Mouse (Mus musculus): Measurements from ENCODE around the gene Gabarap. TPM values are rescaled to one million over a fixed set of nuclear protein-coding genes. Genes with fewer than 3 reads are reported as not detected.

Gabarap gene
- polyA plus RNA-seq (2014; fragmentation: Illumina TruSeq; extraction: RNeasy Lipid Tissue Mini Kit (QIAGEN cat#74804); ENCODE audit: low replicate concordance) = 558 TPM

GRCm38 (mm10) chr11:69990850-69991691 lies at the start of gene Gabarap:
Gabarap (plus strand) TSS chr11:69991143.

GRCm38 (mm10) chr11:69948066-69948762 lies 42.7 kb upstream of the Gabarap start, which contains the start of gene Slc2a4:
Slc2a4 (minus strand) TSS chr11:69948188.

DNA sequence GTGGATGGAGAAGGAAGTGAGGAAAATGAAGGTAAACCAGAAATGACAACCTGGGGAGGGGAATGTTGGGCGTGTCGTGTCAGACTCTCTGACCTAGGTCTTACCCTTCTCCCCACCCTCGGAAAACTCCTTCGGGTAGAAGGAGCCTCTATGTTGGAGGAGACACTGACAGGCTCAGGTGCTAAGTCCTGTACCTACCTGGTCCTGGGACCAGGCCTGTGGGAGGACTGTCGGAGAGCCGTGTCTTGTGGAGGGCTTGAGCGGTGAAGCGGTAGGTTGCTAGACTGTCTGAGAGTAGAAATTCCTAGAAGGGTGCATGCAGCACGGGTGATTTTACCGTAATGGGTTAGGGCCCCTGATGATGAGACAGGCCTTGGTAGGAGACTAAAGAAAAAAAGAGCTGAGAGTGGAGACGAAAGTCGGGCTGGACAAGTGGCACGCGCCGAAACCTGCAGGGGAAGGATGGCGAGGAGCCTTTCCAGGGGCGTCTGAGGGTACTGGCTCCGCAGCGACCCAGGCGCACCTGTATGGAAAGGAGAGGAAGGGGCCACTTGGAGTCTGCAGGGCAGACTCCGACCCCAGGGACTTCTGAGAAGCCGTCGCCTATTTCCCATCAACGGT lies 26.2 kb upstream of the Gabarap start, which contains the start of gene Cldn7:
Gene Cldn7, plus strand, starts transcription at position 130 of the 621 bp plus-strand sequence.

DNA sequence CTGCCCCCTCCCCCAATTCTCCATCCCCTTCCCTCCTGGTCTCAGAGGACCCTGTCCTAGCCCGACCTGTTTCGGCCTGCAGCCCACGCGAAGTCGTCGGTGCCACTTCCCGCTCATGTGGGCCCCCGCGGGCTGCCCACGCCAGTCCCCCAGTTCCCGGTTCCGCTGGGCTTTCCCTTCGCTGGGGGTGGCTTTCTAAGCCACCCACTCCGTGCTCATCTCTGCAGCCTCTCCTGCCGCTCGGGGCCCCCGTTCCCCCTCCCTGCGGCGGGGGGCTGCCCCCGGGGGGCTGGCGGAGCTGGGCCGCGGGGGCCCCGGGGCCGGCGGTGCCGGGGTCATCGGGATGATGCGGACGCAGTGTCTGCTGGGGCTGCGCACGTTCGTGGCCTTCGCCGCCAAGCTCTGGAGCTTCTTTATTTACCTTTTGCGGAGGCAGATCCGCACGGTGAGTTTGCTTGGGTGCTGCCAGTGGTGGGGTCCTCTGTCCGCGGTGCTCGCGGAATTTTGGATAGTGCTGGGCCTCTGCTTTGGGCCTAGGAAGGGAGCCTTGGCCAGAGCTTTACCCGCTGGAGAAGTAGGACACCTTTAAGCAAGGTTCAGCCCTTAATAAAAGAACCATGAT lies 9.7 kb upstream of the Gabarap start, which contains the start of gene Ctdnep1:
Gene Ctdnep1, plus strand, starts transcription at position 16 of the 622 bp plus-strand sequence.

GRCm38 (mm10) chr11:69982225-69982624 lies 8.7 kb upstream of the Gabarap start, which contains the start of gene Elp5:
Elp5 (minus strand) TSS chr11:69982517.

DNA sequence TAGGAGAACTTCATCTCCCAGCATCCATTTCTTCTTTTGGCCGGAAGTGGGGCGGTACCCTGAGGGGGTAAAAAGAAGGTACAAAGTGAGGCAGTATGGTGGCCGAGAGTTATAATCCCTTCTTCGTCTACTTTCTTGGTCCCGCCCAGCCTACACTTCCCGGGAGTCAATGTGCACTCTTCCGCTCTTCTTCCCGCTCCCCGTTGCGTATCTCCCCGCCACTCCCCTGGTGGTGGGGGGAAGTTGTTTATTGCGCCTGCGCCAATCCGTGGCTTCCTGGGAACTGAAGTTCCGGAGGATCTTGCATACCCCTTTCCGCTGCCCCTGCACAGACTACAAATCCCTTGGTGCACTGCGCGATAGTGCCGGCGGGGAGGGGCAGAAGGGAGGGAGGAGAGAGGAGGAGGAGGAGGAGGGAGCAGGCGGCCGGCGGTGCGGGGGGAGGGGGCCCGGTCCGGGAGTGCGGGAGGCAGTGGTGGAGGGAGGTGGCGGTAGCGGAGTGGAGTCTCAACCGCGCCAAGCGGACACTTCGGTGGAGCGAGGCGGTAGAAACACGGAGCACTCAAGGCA lies 4.5 kb downstream of the Gabarap start, which contains the start of gene Phf23:
Gene Phf23, plus strand, starts transcription at position 387 of the 570 bp plus-strand sequence.

GRCm38 (mm10) chr11:70000396-70000898 lies 9.5 kb downstream of the Gabarap start, which contains the start of gene Dvl2:
Dvl2 (plus strand) TSS chr11:70000595.

GRCm38 (mm10) chr11:70014880-70015558 lies 24.1 kb downstream of the Gabarap start, which contains the start of gene Acadvl:
Acadvl (minus strand) TSS chr11:70015411.

GRCm38 (mm10) chr11:70016669-70017068 lies 25.7 kb downstream of the Gabarap start, which contains the start of gene Dlg4:
Dlg4 (plus strand) TSS chr11:70016942.

Other genes with a start within 250 kb of the Gabarap start
- gene Polr2a, start 232.5 kb upstream of the Gabarap start, polyA plus RNA-seq (2014; fragmentation: Illumina TruSeq; extraction: RNeasy Lipid Tissue Mini Kit (QIAGEN cat#74804); ENCODE audit: low replicate concordance) = 15.6 TPM
- gene Slc35g3, start 229.2 kb upstream of the Gabarap start, polyA plus RNA-seq (2014; fragmentation: Illumina TruSeq; extraction: RNeasy Lipid Tissue Mini Kit (QIAGEN cat#74804); ENCODE audit: low replicate concordance) = not detected
- gene Zbtb4, start 225.2 kb upstream of the Gabarap start, polyA plus RNA-seq (2014; fragmentation: Illumina TruSeq; extraction: RNeasy Lipid Tissue Mini Kit (QIAGEN cat#74804); ENCODE audit: low replicate concordance) = 8.3 TPM
- gene Chrnb1, start 195.2 kb upstream of the Gabarap start, polyA plus RNA-seq (2014; fragmentation: Illumina TruSeq; extraction: RNeasy Lipid Tissue Mini Kit (QIAGEN cat#74804); ENCODE audit: low replicate concordance) = 4.4 TPM
- gene Fgf11, start 189.3 kb upstream of the Gabarap start, polyA plus RNA-seq (2014; fragmentation: Illumina TruSeq; extraction: RNeasy Lipid Tissue Mini Kit (QIAGEN cat#74804); ENCODE audit: low replicate concordance) = 4.6 TPM
- gene Tmem102, start 185.5 kb upstream of the Gabarap start, polyA plus RNA-seq (2014; fragmentation: Illumina TruSeq; extraction: RNeasy Lipid Tissue Mini Kit (QIAGEN cat#74804); ENCODE audit: low replicate concordance) = 10.2 TPM
- gene Gm39566, start 175.8 kb upstream of the Gabarap start, polyA plus RNA-seq (2014; fragmentation: Illumina TruSeq; extraction: RNeasy Lipid Tissue Mini Kit (QIAGEN cat#74804); ENCODE audit: low replicate concordance) = not detected
- not detected for gene Spem2, start 172.7 kb upstream of the Gabarap start, polyA plus RNA-seq (2014; fragmentation: Illumina TruSeq; extraction: RNeasy Lipid Tissue Mini Kit (QIAGEN cat#74804); ENCODE audit: low replicate concordance)
- not detected for gene Spem1, start 169.0 kb upstream of the Gabarap start, polyA plus RNA-seq (2014; fragmentation: Illumina TruSeq; extraction: RNeasy Lipid Tissue Mini Kit (QIAGEN cat#74804); ENCODE audit: low replicate concordance)
- 0.15 TPM for gene Nlgn2, start 153.4 kb upstream of the Gabarap start, polyA plus RNA-seq (2014; fragmentation: Illumina TruSeq; extraction: RNeasy Lipid Tissue Mini Kit (QIAGEN cat#74804); ENCODE audit: low replicate concordance)
- 4.2 TPM for gene Tmem256, start 152.6 kb upstream of the Gabarap start, polyA plus RNA-seq (2014; fragmentation: Illumina TruSeq; extraction: RNeasy Lipid Tissue Mini Kit (QIAGEN cat#74804); ENCODE audit: low replicate concordance)
- gene Plscr3, start 144.8 kb upstream of the Gabarap start, polyA plus RNA-seq (2014; fragmentation: Illumina TruSeq; extraction: RNeasy Lipid Tissue Mini Kit (QIAGEN cat#74804); ENCODE audit: low replicate concordance) = 0.33 TPM
- gene Tnk1, start 132.4 kb upstream of the Gabarap start, polyA plus RNA-seq (2014; fragmentation: Illumina TruSeq; extraction: RNeasy Lipid Tissue Mini Kit (QIAGEN cat#74804); ENCODE audit: low replicate concordance) = 5.0 TPM
- gene Tmem95, start 113.1 kb upstream of the Gabarap start, polyA plus RNA-seq (2014; fragmentation: Illumina TruSeq; extraction: RNeasy Lipid Tissue Mini Kit (QIAGEN cat#74804); ENCODE audit: low replicate concordance) = not detected
- gene Kctd11, start 109.7 kb upstream of the Gabarap start, polyA plus RNA-seq (2014; fragmentation: Illumina TruSeq; extraction: RNeasy Lipid Tissue Mini Kit (QIAGEN cat#74804); ENCODE audit: low replicate concordance) = 1.4 TPM
- 0.67 TPM for gene Acap1, start 95.6 kb upstream of the Gabarap start, polyA plus RNA-seq (2014; fragmentation: Illumina TruSeq; extraction: RNeasy Lipid Tissue Mini Kit (QIAGEN cat#74804); ENCODE audit: low replicate concordance)
- 7.0 TPM for gene 2810408A11Rik, start 90.2 kb upstream of the Gabarap start, polyA plus RNA-seq (2014; fragmentation: Illumina TruSeq; extraction: RNeasy Lipid Tissue Mini Kit (QIAGEN cat#74804); ENCODE audit: low replicate concordance)
- gene Neurl4, start 90.1 kb upstream of the Gabarap start, polyA plus RNA-seq (2014; fragmentation: Illumina TruSeq; extraction: RNeasy Lipid Tissue Mini Kit (QIAGEN cat#74804); ENCODE audit: low replicate concordance) = 1.6 TPM
- 10.7 TPM for gene Gps2, start 77.3 kb upstream of the Gabarap start, polyA plus RNA-seq (2014; fragmentation: Illumina TruSeq; extraction: RNeasy Lipid Tissue Mini Kit (QIAGEN cat#74804); ENCODE audit: low replicate concordance)
- gene Eif5a, start 69.2 kb upstream of the Gabarap start, polyA plus RNA-seq (2014; fragmentation: Illumina TruSeq; extraction: RNeasy Lipid Tissue Mini Kit (QIAGEN cat#74804); ENCODE audit: low replicate concordance) = 136 TPM
- gene Ybx2, start 55.3 kb upstream of the Gabarap start, polyA plus RNA-seq (2014; fragmentation: Illumina TruSeq; extraction: RNeasy Lipid Tissue Mini Kit (QIAGEN cat#74804); ENCODE audit: low replicate concordance) = 2.3 TPM
- 0.33 TPM for gene Slc2a4, start 43.0 kb upstream of the Gabarap start, polyA plus RNA-seq (2014; fragmentation: Illumina TruSeq; extraction: RNeasy Lipid Tissue Mini Kit (QIAGEN cat#74804); ENCODE audit: low replicate concordance)
- 140 TPM for gene Cldn7, start 26.4 kb upstream of the Gabarap start, polyA plus RNA-seq (2014; fragmentation: Illumina TruSeq; extraction: RNeasy Lipid Tissue Mini Kit (QIAGEN cat#74804); ENCODE audit: low replicate concordance)
- gene Ctdnep1, start 10.0 kb upstream of the Gabarap start, polyA plus RNA-seq (2014; fragmentation: Illumina TruSeq; extraction: RNeasy Lipid Tissue Mini Kit (QIAGEN cat#74804); ENCODE audit: low replicate concordance) = 41.0 TPM
- 3.9 TPM for gene Elp5, start 8.6 kb upstream of the Gabarap start, polyA plus RNA-seq (2014; fragmentation: Illumina TruSeq; extraction: RNeasy Lipid Tissue Mini Kit (QIAGEN cat#74804); ENCODE audit: low replicate concordance)
- gene Phf23, start 4.6 kb downstream of the Gabarap start, polyA plus RNA-seq (2014; fragmentation: Illumina TruSeq; extraction: RNeasy Lipid Tissue Mini Kit (QIAGEN cat#74804); ENCODE audit: low replicate concordance) = 14.8 TPM
- gene Dvl2, start 9.5 kb downstream of the Gabarap start, polyA plus RNA-seq (2014; fragmentation: Illumina TruSeq; extraction: RNeasy Lipid Tissue Mini Kit (QIAGEN cat#74804); ENCODE audit: low replicate concordance) = not detected
- gene Acadvl, start 24.3 kb downstream of the Gabarap start, polyA plus RNA-seq (2014; fragmentation: Illumina TruSeq; extraction: RNeasy Lipid Tissue Mini Kit (QIAGEN cat#74804); ENCODE audit: low replicate concordance) = 4.8 TPM
- gene Dlg4, start 25.8 kb downstream of the Gabarap start, polyA plus RNA-seq (2014; fragmentation: Illumina TruSeq; extraction: RNeasy Lipid Tissue Mini Kit (QIAGEN cat#74804); ENCODE audit: low replicate concordance) = 0.30 TPM
- gene Asgr1, start 62.9 kb downstream of the Gabarap start, polyA plus RNA-seq (2014; fragmentation: Illumina TruSeq; extraction: RNeasy Lipid Tissue Mini Kit (QIAGEN cat#74804); ENCODE audit: low replicate concordance) = not detected
- gene Asgr2, start 101.5 kb downstream of the Gabarap start, polyA plus RNA-seq (2014; fragmentation: Illumina TruSeq; extraction: RNeasy Lipid Tissue Mini Kit (QIAGEN cat#74804); ENCODE audit: low replicate concordance) = not detected
- 5.1 TPM for gene Mgl2, start 139.2 kb downstream of the Gabarap start, polyA plus RNA-seq (2014; fragmentation: Illumina TruSeq; extraction: RNeasy Lipid Tissue Mini Kit (QIAGEN cat#74804); ENCODE audit: low replicate concordance)
- gene Clec10a, start 165.1 kb downstream of the Gabarap start, polyA plus RNA-seq (2014; fragmentation: Illumina TruSeq; extraction: RNeasy Lipid Tissue Mini Kit (QIAGEN cat#74804); ENCODE audit: low replicate concordance) = not detected
- gene Slc16a11, start 221.6 kb downstream of the Gabarap start, polyA plus RNA-seq (2014; fragmentation: Illumina TruSeq; extraction: RNeasy Lipid Tissue Mini Kit (QIAGEN cat#74804); ENCODE audit: low replicate concordance) = not detected
- gene Slc16a13, start 229.9 kb downstream of the Gabarap start, polyA plus RNA-seq (2014; fragmentation: Illumina TruSeq; extraction: RNeasy Lipid Tissue Mini Kit (QIAGEN cat#74804); ENCODE audit: low replicate concordance) = 2.9 TPM
- 1.4 TPM for gene Bcl6b, start 238.7 kb downstream of the Gabarap start, polyA plus RNA-seq (2014; fragmentation: Illumina TruSeq; extraction: RNeasy Lipid Tissue Mini Kit (QIAGEN cat#74804); ENCODE audit: low replicate concordance)
- gene 0610010K14Rik, start 246.8 kb downstream of the Gabarap start, polyA plus RNA-seq (2014; fragmentation: Illumina TruSeq; extraction: RNeasy Lipid Tissue Mini Kit (QIAGEN cat#74804); ENCODE audit: low replicate concordance) = 4.3 TPM
- gene Gm21988, start 248.7 kb downstream of the Gabarap start, polyA plus RNA-seq (2014; fragmentation: Illumina TruSeq; extraction: RNeasy Lipid Tissue Mini Kit (QIAGEN cat#74804); ENCODE audit: low replicate concordance) = 0.59 TPM
- gene Rnasek, start 248.7 kb downstream of the Gabarap start, polyA plus RNA-seq (2014; fragmentation: Illumina TruSeq; extraction: RNeasy Lipid Tissue Mini Kit (QIAGEN cat#74804); ENCODE audit: low replicate concordance) = 24.1 TPM

Measured in small intestine, adult 10 weeks (tissue).